Mouse (Mus musculus): ENCODE measurements around the gene Adcy10. TPM values are rescaled to one million over a fixed set of nuclear protein-coding genes. Genes with fewer than 3 reads are reported as not detected.
A peak's percentile ranks its signal among the peaks of the same experiment; 100 is the strongest.

Gene Adcy10
- polyA plus RNA-seq, 1 experiment from 2014 or later = 0.13 TPM

DNA sequence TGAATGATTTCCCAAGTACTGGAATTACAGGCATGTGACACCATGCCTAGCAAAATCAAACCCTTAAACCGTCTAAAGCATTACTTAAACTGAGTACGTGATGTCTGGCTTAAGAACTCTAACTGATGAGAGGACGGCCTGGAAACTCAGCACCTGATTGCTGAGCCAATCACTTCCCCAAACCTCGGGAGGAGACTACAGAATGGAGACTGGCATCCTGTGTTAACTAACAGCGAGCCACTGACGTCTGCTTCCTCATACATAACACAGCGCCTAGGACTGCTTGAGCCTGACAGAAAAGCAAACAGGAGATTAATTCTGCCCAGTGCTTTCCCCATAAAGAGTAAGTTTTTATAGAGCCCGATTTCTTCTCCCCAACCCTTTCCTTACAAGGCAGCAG lies 119.2 kb downstream of the Adcy10 start:
- no peak for ATAC-seq (ENCODE audit: insufficient read depth, low FRiP score, low TSS enrichment)
- H3K4me1 ChIP-seq (ENCODE audit: control insufficient read depth, insufficient read depth, low read length) = no peaks in the 10 kb centered on the region; the same call in 1 of the 2 replicates
- no peak overlapping the region for H3K27ac ChIP-seq (ENCODE audit: low read depth, low read length)
- no peak overlapping the region for H3K4me3 ChIP-seq (ENCODE audit: low read depth, low read length)
- no peak overlapping the region for H3K9ac ChIP-seq (ENCODE audit: low read length)
- 91% methylated on average over 8 of the region's 8 CpGs for WGBS
- peaks cover 9% of the 10 kb centered on the region for H3K36me3 ChIP-seq (ENCODE audit: control insufficient read depth, insufficient read depth, low read length)
- H3K4me2 ChIP-seq (ENCODE audit: low read depth) = no peak overlapping the region
- DNase-seq (ENCODE audit: low spot score) = no peak
- no peaks in the 10 kb centered on the region for H3K27me3 ChIP-seq (ENCODE audit: control insufficient read depth, insufficient read depth, low read length)
- H3K9me3 ChIP-seq (ENCODE audit: control insufficient read depth, low read length) = no peaks in the 10 kb centered on the region

DNA sequence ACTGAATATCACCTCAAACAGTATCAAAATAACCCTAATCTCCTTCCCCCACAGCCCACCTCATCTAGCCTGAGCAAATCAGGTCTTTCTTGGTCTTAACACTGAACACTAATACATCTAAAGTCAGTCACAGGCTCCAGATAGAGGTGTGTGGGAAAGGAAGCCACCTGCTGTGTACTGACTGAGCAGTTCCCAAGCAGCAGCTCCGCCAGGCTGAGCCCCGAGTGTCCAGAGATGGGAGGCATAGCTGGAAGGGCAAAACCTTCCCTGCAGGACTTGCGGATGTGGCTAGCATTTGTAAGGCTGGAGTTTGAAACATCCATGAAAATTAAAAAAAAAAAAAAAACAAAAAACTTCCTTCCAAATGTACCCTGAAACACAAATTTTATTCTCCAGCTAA lies 120.1 kb downstream of the Adcy10 start:
- no peak overlapping the region for H3K9ac ChIP-seq (ENCODE audit: low read length)
- H3K27ac ChIP-seq (ENCODE audit: low read depth, low read length) = no peak overlapping the region
- ATAC-seq (ENCODE audit: insufficient read depth, low FRiP score, low TSS enrichment) = no peak
- H3K4me3 ChIP-seq (ENCODE audit: low read depth, low read length) = no peak overlapping the region
- H3K36me3 ChIP-seq (ENCODE audit: control insufficient read depth, insufficient read depth, low read length) = peaks cover 9% of the 10 kb centered on the region
- no peaks in the 10 kb centered on the region for H3K27me3 ChIP-seq (ENCODE audit: control insufficient read depth, insufficient read depth, low read length)
- DNase-seq (ENCODE audit: low spot score) = no peak
- H3K4me2 ChIP-seq (ENCODE audit: low read depth) = no peak overlapping the region
- peaks cover 4% of the 10 kb centered on the region; the same call in 1 of the 2 replicates for H3K4me1 ChIP-seq (ENCODE audit: control insufficient read depth, insufficient read depth, low read length)
- H3K9me3 ChIP-seq (ENCODE audit: control insufficient read depth, low read length) = no peaks in the 10 kb centered on the region
- 89% methylated on average over 3 of the region's 3 CpGs for WGBS

DNA sequence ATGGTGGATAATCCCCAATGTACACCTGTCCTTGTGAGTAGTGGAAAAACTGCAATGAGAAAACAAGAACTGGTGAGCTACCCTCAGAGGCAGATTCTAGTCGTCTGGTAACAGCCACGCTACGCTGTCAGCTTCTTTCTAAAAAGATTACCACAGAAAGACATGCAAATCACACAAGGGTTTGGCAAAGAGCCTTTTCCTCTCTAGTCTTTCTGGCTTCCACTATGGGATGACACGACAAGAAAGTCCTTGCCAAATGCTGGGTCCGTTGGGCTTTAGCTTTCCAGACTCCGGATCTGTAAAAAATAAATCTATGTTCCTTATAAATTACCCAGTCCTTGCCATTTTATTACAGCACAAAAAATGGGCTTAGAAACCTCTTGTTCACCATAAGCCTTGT lies 120.8 kb downstream of the Adcy10 start:
- H3K36me3 ChIP-seq (ENCODE audit: control insufficient read depth, insufficient read depth, low read length) = peaks cover 9% of the 10 kb centered on the region
- H3K4me1 ChIP-seq (ENCODE audit: control insufficient read depth, insufficient read depth, low read length) = peaks cover 8% of the 10 kb centered on the region
- no peak overlapping the region for H3K9ac ChIP-seq (ENCODE audit: low read length)
- H3K4me2 ChIP-seq (ENCODE audit: low read depth) = no peak overlapping the region
- H3K27ac ChIP-seq (ENCODE audit: low read depth, low read length) = no peak overlapping the region
- H3K9me3 ChIP-seq (ENCODE audit: control insufficient read depth, low read length) = no peaks in the 10 kb centered on the region
- DNase-seq (ENCODE audit: low spot score) = no peak
- ATAC-seq (ENCODE audit: insufficient read depth, low FRiP score, low TSS enrichment) = no peak
- no peak overlapping the region for H3K4me3 ChIP-seq (ENCODE audit: low read depth, low read length)
- H3K27me3 ChIP-seq (ENCODE audit: control insufficient read depth, insufficient read depth, low read length) = no peaks in the 10 kb centered on the region
- WGBS = 95% methylated on average over 6 of the region's 6 CpGs

GRCm38 (mm10) chr1:165608904-165609303 lies 123.9 kb downstream of the Adcy10 start:
- Histone ChIP-seq H3K27me3 (ENCODE audit: control insufficient read depth, insufficient read depth, low read length) (no peaks in the 10 kb centered on the region), H3K4me1 (ENCODE audit: control insufficient read depth, insufficient read depth, low read length) (peaks cover 9% of the 10 kb centered on the region), H3K27ac (ENCODE audit: low read depth, low read length) (no peak overlapping the region), H3K4me2 (ENCODE audit: low read depth) (no peak overlapping the region), H3K4me3 (ENCODE audit: low read depth, low read length) (no peak overlapping the region), H3K36me3 (ENCODE audit: control insufficient read depth, insufficient read depth, low read length) (0 out of 2 replicates have a peak, but pooled peaks cover 4% of the 10 kb centered on the region), H3K9me3 (ENCODE audit: control insufficient read depth, low read length) (no peaks in the 10 kb centered on the region), H3K9ac (ENCODE audit: low read length) (no peak overlapping the region)
- WGBS = 75% methylated on average over 4 of the region's 4 CpGs
- DNase-seq (ENCODE audit: low spot score) (no peak), ATAC-seq (ENCODE audit: insufficient read depth, low FRiP score, low TSS enrichment) (no peak)

- 65% methylated on average over 7 of the region's 7 CpGs for WGBS
- no peak overlapping the region for H3K4me2 ChIP-seq (ENCODE audit: low read depth)
- no peak overlapping the region for H3K4me3 ChIP-seq (ENCODE audit: low read depth, low read length)
- H3K36me3 ChIP-seq (ENCODE audit: control insufficient read depth, insufficient read depth, low read length) = 0 out of 2 replicates have a peak, but pooled peaks cover 4% of the 10 kb centered on the region
- H3K27ac ChIP-seq (ENCODE audit: low read depth, low read length) = no peak overlapping the region
- no peak for DNase-seq (ENCODE audit: low spot score)
- peaks cover 9% of the 10 kb centered on the region for H3K4me1 ChIP-seq (ENCODE audit: control insufficient read depth, insufficient read depth, low read length)
- no peak for ATAC-seq (ENCODE audit: insufficient read depth, low FRiP score, low TSS enrichment)
- H3K27me3 ChIP-seq (ENCODE audit: control insufficient read depth, insufficient read depth, low read length) = no peaks in the 10 kb centered on the region
- H3K9me3 ChIP-seq (ENCODE audit: control insufficient read depth, low read length) = no peaks in the 10 kb centered on the region
- H3K9ac ChIP-seq (ENCODE audit: low read length) = no peak overlapping the region
These were observed 124.7 kb downstream of the Adcy10 start for GRCm38 (mm10) chr1:165609495-165610320.

GRCm38 (mm10) chr1:165610321-165610999 lies 125.5 kb downstream of the Adcy10 start:
- H3K4me1 ChIP-seq (ENCODE audit: control insufficient read depth, insufficient read depth, low read length) = peaks cover 9% of the 10 kb centered on the region
- peaks cover 5% of the 10 kb centered on the region; the same call in 1 of the 2 replicates for H3K36me3 ChIP-seq (ENCODE audit: control insufficient read depth, insufficient read depth, low read length)
- no peak overlapping the region for H3K9ac ChIP-seq (ENCODE audit: low read length)
- ATAC-seq (ENCODE audit: insufficient read depth, low FRiP score, low TSS enrichment) (no peak), DNase-seq (ENCODE audit: low spot score) (no peak)
- H3K9me3 ChIP-seq (ENCODE audit: control insufficient read depth, low read length) = no peaks in the 10 kb centered on the region
- 0 out of 2 replicates have a peak overlapping the region, but pooled peaks have one; percentile 23 for H3K27ac ChIP-seq (ENCODE audit: low read depth, low read length)
- H3K27me3 ChIP-seq (ENCODE audit: control insufficient read depth, insufficient read depth, low read length) = no peaks in the 10 kb centered on the region
- WGBS = 49% methylated on average over 9 of the region's 9 CpGs
- H3K4me3 ChIP-seq (ENCODE audit: low read depth, low read length) = no peak overlapping the region
- H3K4me2 ChIP-seq (ENCODE audit: low read depth) = no peak overlapping the region

DNA sequence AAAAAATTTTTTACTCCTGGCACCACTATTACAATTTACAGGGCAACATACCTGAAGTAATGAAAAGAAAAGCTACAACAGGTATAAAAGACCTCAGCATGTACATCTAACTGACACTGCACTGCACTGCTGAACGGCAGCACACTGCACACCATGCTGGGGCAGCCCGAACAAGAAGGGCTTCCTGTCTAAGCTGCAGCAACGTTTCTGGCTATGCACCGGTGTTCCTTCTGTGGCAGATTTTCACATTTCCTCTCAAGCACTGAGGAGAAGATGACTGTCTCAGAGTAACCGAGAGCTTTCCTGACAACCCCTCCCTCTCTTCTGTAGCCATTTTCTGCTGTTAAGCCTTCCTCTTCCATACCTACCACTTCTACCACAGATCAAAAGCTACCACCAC lies 127.7 kb downstream of the Adcy10 start:
- no peaks in the 10 kb centered on the region for H3K9me3 ChIP-seq (ENCODE audit: control insufficient read depth, low read length)
- peaks cover 12% of the 10 kb centered on the region for H3K4me1 ChIP-seq (ENCODE audit: control insufficient read depth, insufficient read depth, low read length)
- peaks cover 5% of the 10 kb centered on the region; the same call in 1 of the 2 replicates for H3K36me3 ChIP-seq (ENCODE audit: control insufficient read depth, insufficient read depth, low read length)
- H3K27ac ChIP-seq (ENCODE audit: low read depth, low read length) = no peak overlapping the region
- no peaks in the 10 kb centered on the region for H3K27me3 ChIP-seq (ENCODE audit: control insufficient read depth, insufficient read depth, low read length)
- WGBS = 80% methylated on average over 5 of the region's 5 CpGs
- DNase-seq (ENCODE audit: low spot score) (no peak), ATAC-seq (ENCODE audit: insufficient read depth, low FRiP score, low TSS enrichment) (no peak)
- no peak overlapping the region for H3K4me3 ChIP-seq (ENCODE audit: low read depth, low read length)
- H3K9ac ChIP-seq (ENCODE audit: low read length) = no peak overlapping the region
- no peak overlapping the region for H3K4me2 ChIP-seq (ENCODE audit: low read depth)

- DNase-seq (ENCODE audit: low spot score) (no peak), ATAC-seq (ENCODE audit: insufficient read depth, low FRiP score, low TSS enrichment) (no peak)
- H3K9me3 ChIP-seq (ENCODE audit: control insufficient read depth, low read length) = no peaks in the 10 kb centered on the region
- H3K4me2 ChIP-seq (ENCODE audit: low read depth) = no peak overlapping the region
- peaks cover 19% of the 10 kb centered on the region for H3K4me1 ChIP-seq (ENCODE audit: control insufficient read depth, insufficient read depth, low read length)
- no peak overlapping the region for H3K27ac ChIP-seq (ENCODE audit: low read depth, low read length)
- no peak overlapping the region for H3K4me3 ChIP-seq (ENCODE audit: low read depth, low read length)
- 84% methylated on average over 4 of the region's 4 CpGs for WGBS
- H3K9ac ChIP-seq (ENCODE audit: low read length) = no peak overlapping the region
- no peaks in the 10 kb centered on the region for H3K27me3 ChIP-seq (ENCODE audit: control insufficient read depth, insufficient read depth, low read length)
- H3K36me3 ChIP-seq (ENCODE audit: control insufficient read depth, insufficient read depth, low read length) = peaks cover 2% of the 10 kb centered on the region; the same call in 1 of the 2 replicates
These were observed 128.9 kb downstream of the Adcy10 start for GRCm38 (mm10) chr1:165613926-165614325.

Measured in neural tube, embryonic 11.5 days (tissue).